Mouse (Mus musculus): ENCODE results near the gene Nhs.

The Nhs gene

GRCm38 (mm10) chrX:162159637-162160611 lies at the start of gene Nhs:
TSS of gene Nhs (minus strand) at chrX:162159730.
- DNase-seq, result peak; percentile 49

GRCm38 (mm10) chrX:162206350-162206884 lies 46.9 kb upstream of the Nhs start:
- DNase-seq, result no peak

GRCm38 (mm10) chrX:162158743-162159636 lies 540 bp downstream of the Nhs start:
- DNase-seq, result peak; percentile 11

GRCm38 (mm10) chrX:162158142-162158541 lies 1.4 kb downstream of the Nhs start:
- peak; percentile 5 for DNase-seq

GRCm38 (mm10) chrX:162137807-162138206 lies 21.7 kb downstream of the Nhs start:
- no peak for DNase-seq

GRCm38 (mm10) chrX:162113257-162113656 lies 46.3 kb downstream of the Nhs start:
- no peak for DNase-seq

GRCm38 (mm10) chrX:162102802-162103434 lies 56.6 kb downstream of the Nhs start:
- no peak for DNase-seq

- no peak for DNase-seq
Observed at GRCm38 (mm10) chrX:162098364-162098763, 61.2 kb downstream of the Nhs start.

- DNase-seq, result peak; percentile 7
Observed at GRCm38 (mm10) chrX:162087291-162087690, 72.2 kb downstream of the Nhs start.

GRCm38 (mm10) chrX:162085897-162086200 lies 73.7 kb downstream of the Nhs start:
- peak; percentile 1 for DNase-seq

- DNase-seq, result no peak
Observed at GRCm38 (mm10) chrX:162085062-162085896, 74.3 kb downstream of the Nhs start.

- DNase-seq, result no peak
Observed at GRCm38 (mm10) chrX:162063164-162063563, 96.4 kb downstream of the Nhs start.

- DNase-seq, result no peak
Observed at GRCm38 (mm10) chrX:162055635-162056034, 103.9 kb downstream of the Nhs start.

- DNase-seq, result no peak
Observed at GRCm38 (mm10) chrX:162053566-162053965, 106.0 kb downstream of the Nhs start.

GRCm38 (mm10) chrX:162052534-162052933 lies 107.0 kb downstream of the Nhs start:
- DNase-seq, result no peak

GRCm38 (mm10) chrX:162049616-162050015 lies 109.9 kb downstream of the Nhs start:
- no peak for DNase-seq

- DNase-seq, result no peak
Observed at GRCm38 (mm10) chrX:162045527-162045926, 114.0 kb downstream of the Nhs start.

GRCm38 (mm10) chrX:162044109-162044508 lies 115.4 kb downstream of the Nhs start:
- no peak for DNase-seq

- no peak for DNase-seq
Observed at GRCm38 (mm10) chrX:162025210-162025953, 134.1 kb downstream of the Nhs start.

GRCm38 (mm10) chrX:162021724-162022123 lies 137.8 kb downstream of the Nhs start:
- no peak for DNase-seq

GRCm38 (mm10) chrX:162020039-162020566 lies 139.4 kb downstream of the Nhs start:
- no peak for DNase-seq

Data from cerebellum, adult 9-11 months (tissue).